Mouse (Mus musculus): ENCODE measurements around the gene Gm20403. TPM values are rescaled to one million over a fixed set of nuclear protein-coding genes. Genes with fewer than 3 reads are reported as not detected.

Gm20403 gene
- polyA plus RNA-seq, 1 experiment from 2014 or later: not detected

DNA sequence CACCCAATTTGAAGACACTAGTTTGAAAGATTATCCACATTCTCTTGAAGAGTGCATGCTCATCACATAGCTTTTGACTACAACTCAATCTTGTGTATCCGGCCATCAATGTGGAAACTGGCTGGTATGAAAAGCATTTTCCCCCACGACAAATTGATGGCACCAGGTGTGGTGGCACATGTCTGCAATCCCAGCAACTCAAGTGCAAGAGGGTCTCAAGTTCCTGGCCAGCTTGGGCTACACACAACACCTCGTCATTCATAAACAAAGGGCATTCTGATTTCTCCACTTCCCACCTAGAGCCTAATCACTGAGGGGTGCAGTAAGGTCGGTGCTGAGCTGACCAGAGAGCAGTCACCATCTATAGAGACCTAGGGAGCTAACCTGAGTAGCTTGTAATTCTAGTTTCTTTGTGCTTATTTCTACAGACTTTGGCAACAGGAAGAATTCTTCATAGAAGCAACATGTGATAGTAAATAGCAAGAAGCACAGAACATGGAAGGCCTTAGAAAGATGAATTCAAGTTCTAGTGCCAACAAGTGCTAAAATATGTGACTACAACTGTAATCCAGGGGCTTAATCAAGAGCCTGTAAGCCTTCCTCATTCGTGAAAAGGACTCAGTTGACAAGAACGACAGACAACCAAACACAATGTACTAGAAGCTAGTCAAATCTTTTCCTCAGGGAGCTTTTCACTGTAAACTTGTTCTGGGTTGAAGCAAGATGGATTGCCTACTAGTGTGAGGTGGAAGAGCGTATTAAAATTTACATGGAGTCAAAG lies 3.2 kb downstream of the Gm20403 start:
- Histone ChIP-seq H3K9me3 (replicated peaks; ENCODE audit: control insufficient read depth, low read length, poor library complexity, severe bottlenecking) (no peaks in the 10 kb centered on the region), H3K4me3 (ENCODE audit: low read depth, low read length) (no peak overlapping the region), H3K27me3 (ENCODE audit: control insufficient read depth, insufficient read depth, low read depth, low read length) (no peaks in the 10 kb centered on the region), H3K4me2 (ENCODE audit: low read length) (no peak overlapping the region), H3K27ac (ENCODE audit: low read length) (no peak overlapping the region), H3K4me1 (ENCODE audit: control insufficient read depth, insufficient read depth, low read length) (peaks cover 7% of the 10 kb centered on the region), H3K36me3 (ENCODE audit: control insufficient read depth, insufficient read depth, low read length) (no peaks in the 10 kb centered on the region), H3K9ac (ENCODE audit: low read depth, low read length) (no peak overlapping the region)
- 77% methylated on average over 7 of the region's 7 CpGs for WGBS
- no peak for ATAC-seq

GRCm38 (mm10) chr12:54981962-54982361 lies 4.4 kb downstream of the Gm20403 start:
- Histone ChIP-seq H3K27me3 (ENCODE audit: control insufficient read depth, insufficient read depth, low read depth, low read length) (no peaks in the 10 kb centered on the region), H3K4me2 (ENCODE audit: low read length) (no peak overlapping the region), H3K4me1 (ENCODE audit: control insufficient read depth, insufficient read depth, low read length) (peaks cover 7% of the 10 kb centered on the region), H3K9ac (ENCODE audit: low read depth, low read length) (no peak overlapping the region), H3K9me3 (replicated peaks; ENCODE audit: control insufficient read depth, low read length, poor library complexity, severe bottlenecking) (no peaks in the 10 kb centered on the region), H3K27ac (ENCODE audit: low read length) (no peak overlapping the region), H3K36me3 (ENCODE audit: control insufficient read depth, insufficient read depth, low read length) (no peaks in the 10 kb centered on the region), H3K4me3 (ENCODE audit: low read depth, low read length) (no peak overlapping the region)
- WGBS: 70% methylated on average over 6 of the region's 6 CpGs
- ATAC-seq: no peak

- no peaks in the 10 kb centered on the region for H3K9me3 ChIP-seq (replicated peaks; ENCODE audit: control insufficient read depth, low read length, poor library complexity, severe bottlenecking)
- no peak overlapping the region for H3K9ac ChIP-seq (ENCODE audit: low read depth, low read length)
- no peaks in the 10 kb centered on the region for H3K27me3 ChIP-seq (ENCODE audit: control insufficient read depth, insufficient read depth, low read depth, low read length)
- no peak for ATAC-seq
- 82% methylated on average over 5 of the region's 5 CpGs for WGBS
- H3K27ac ChIP-seq (ENCODE audit: low read length): no peak overlapping the region
- no peaks in the 10 kb centered on the region for H3K36me3 ChIP-seq (ENCODE audit: control insufficient read depth, insufficient read depth, low read length)
- no peak overlapping the region for H3K4me3 ChIP-seq (ENCODE audit: low read depth, low read length)
- peaks cover 7% of the 10 kb centered on the region for H3K4me1 ChIP-seq (ENCODE audit: control insufficient read depth, insufficient read depth, low read length)
- no peak overlapping the region for H3K4me2 ChIP-seq (ENCODE audit: low read length)
These were observed 5.4 kb downstream of the Gm20403 start for GRCm38 (mm10) chr12:54980939-54981338.

GRCm38 (mm10) chr12:54980532-54980931 lies 5.8 kb downstream of the Gm20403 start:
- WGBS: 71% methylated on average over 6 of the region's 6 CpGs
- H3K27ac ChIP-seq (ENCODE audit: low read length): no peak overlapping the region
- H3K9me3 ChIP-seq (replicated peaks; ENCODE audit: control insufficient read depth, low read length, poor library complexity, severe bottlenecking): no peaks in the 10 kb centered on the region
- peaks cover 7% of the 10 kb centered on the region for H3K4me1 ChIP-seq (ENCODE audit: control insufficient read depth, insufficient read depth, low read length)
- H3K9ac ChIP-seq (ENCODE audit: low read depth, low read length): no peak overlapping the region
- H3K27me3 ChIP-seq (ENCODE audit: control insufficient read depth, insufficient read depth, low read depth, low read length): no peaks in the 10 kb centered on the region
- no peak for ATAC-seq
- H3K4me3 ChIP-seq (ENCODE audit: low read depth, low read length): no peak overlapping the region
- no peak overlapping the region for H3K4me2 ChIP-seq (ENCODE audit: low read length)
- H3K36me3 ChIP-seq (ENCODE audit: control insufficient read depth, insufficient read depth, low read length): no peaks in the 10 kb centered on the region

DNA sequence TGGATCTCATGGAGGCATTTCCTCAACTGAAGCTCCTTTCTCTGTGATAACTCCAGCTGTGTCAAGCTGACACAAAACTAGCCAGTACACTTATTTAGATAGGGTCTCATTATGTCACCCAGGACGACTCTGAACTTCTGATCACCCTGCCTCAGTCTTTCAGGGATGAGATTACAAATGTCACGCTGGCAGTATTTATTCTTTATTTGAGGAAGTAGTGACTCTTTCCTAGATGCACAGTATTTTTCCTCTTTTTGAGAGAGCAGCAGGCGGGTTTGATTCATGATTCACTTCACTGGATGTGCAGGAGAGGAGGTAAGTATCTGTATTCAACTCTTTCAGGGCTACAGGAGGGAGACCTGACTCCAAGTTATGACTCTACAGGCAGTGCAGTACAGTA lies 17.3 kb downstream of the Gm20403 start:
- no peak overlapping the region for H3K4me2 ChIP-seq (ENCODE audit: low read length)
- no peak overlapping the region for H3K9ac ChIP-seq (ENCODE audit: low read depth, low read length)
- WGBS: 82% methylated on average over 3 of the region's 3 CpGs

DNA sequence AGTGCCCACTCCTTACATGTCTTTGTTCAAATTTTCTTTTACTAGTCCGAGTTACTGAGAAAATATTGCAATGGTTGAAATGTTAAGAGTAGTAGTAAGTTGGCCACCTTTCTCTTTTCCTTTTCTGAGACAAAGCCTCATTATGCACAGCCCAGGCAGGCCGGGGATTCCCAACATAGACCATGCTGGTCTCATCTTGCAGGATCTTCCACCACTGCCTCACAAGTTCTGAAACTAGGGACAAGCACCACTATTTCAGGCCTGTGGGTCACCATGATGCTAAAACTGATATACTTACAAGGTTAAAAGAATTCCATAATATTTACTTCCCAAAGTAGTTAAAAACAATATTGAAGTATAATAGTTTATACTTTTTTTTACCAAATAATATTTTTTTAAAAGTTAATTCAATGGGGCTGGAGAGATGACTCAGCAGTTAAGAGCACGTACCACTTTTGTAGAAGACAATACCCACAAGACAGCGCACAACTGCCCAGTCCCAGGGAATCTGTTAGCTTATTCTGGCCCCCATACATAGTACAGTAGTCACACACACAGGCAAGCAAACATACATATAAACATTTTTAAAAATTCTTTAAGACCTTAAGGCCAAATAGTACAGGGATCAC lies 20.7 kb downstream of the Gm20403 start:
- no peak for ATAC-seq
- H3K4me2 ChIP-seq (ENCODE audit: low read length): no peak overlapping the region

More for the DNA sequence above, 17.3 kb downstream of the Gm20403 start:
- Histone ChIP-seq H3K27ac (ENCODE audit: low read length) (no peak overlapping the region), H3K4me3 (ENCODE audit: low read depth, low read length) (no peak overlapping the region), H3K27me3 (ENCODE audit: control insufficient read depth, insufficient read depth, low read depth, low read length) (no peaks in the 10 kb centered on the region), H3K9me3 (replicated peaks; ENCODE audit: control insufficient read depth, low read length, poor library complexity, severe bottlenecking) (no peaks in the 10 kb centered on the region), H3K36me3 (ENCODE audit: control insufficient read depth, insufficient read depth, low read length) (no peaks in the 10 kb centered on the region), H3K4me1 (ENCODE audit: control insufficient read depth, insufficient read depth, low read length) (no peaks in the 10 kb centered on the region)
- no peak for ATAC-seq

DNA sequence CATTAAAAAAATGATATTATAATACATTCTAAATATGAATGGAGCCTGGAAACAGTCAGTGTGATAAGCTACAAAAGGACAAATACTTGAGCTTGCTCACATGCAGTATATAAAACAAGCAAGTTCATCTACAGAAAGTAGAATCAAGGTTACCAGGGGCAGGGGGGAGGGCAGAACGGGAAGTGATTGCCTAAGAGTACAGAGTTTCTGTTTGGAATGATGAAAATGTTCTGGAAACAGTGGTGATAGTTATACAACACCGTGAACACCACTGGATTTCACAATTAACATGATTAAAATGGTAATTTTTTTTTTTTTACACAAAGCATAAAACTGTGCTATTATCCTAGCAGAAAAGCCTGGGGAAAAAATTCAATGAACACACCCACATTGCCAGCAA lies 26.8 kb downstream of the Gm20403 start:
- Histone ChIP-seq H3K4me3 (ENCODE audit: low read depth, low read length) (no peak overlapping the region), H3K27ac (ENCODE audit: low read length) (no peak overlapping the region), H3K9ac (ENCODE audit: low read depth, low read length) (no peak overlapping the region), H3K4me1 (ENCODE audit: control insufficient read depth, insufficient read depth, low read length) (no peaks in the 10 kb centered on the region), H3K4me2 (ENCODE audit: low read length) (no peak overlapping the region), H3K9me3 (replicated peaks; ENCODE audit: control insufficient read depth, low read length, poor library complexity, severe bottlenecking) (no peaks in the 10 kb centered on the region), H3K36me3 (ENCODE audit: control insufficient read depth, insufficient read depth, low read length) (no peaks in the 10 kb centered on the region), H3K27me3 (ENCODE audit: control insufficient read depth, insufficient read depth, low read depth, low read length) (no peaks in the 10 kb centered on the region)
- no peak for ATAC-seq
- whole genome bisulfite sequencing: 71% methylated on average over 2 of the region's 2 CpGs

More for the DNA sequence above, 20.7 kb downstream of the Gm20403 start:
- Histone ChIP-seq H3K27me3 (ENCODE audit: control insufficient read depth, insufficient read depth, low read depth, low read length) (no peaks in the 10 kb centered on the region), H3K4me1 (ENCODE audit: control insufficient read depth, insufficient read depth, low read length) (no peaks in the 10 kb centered on the region), H3K9me3 (replicated peaks; ENCODE audit: control insufficient read depth, low read length, poor library complexity, severe bottlenecking) (no peaks in the 10 kb centered on the region), H3K9ac (ENCODE audit: low read depth, low read length) (no peak overlapping the region), H3K36me3 (ENCODE audit: control insufficient read depth, insufficient read depth, low read length) (no peaks in the 10 kb centered on the region), H3K4me3 (ENCODE audit: low read depth, low read length) (no peak overlapping the region), H3K27ac (ENCODE audit: low read length) (no peak overlapping the region)
- WGBS: 91% methylated on average over 4 of the region's 4 CpGs

- H3K36me3 ChIP-seq (ENCODE audit: control insufficient read depth, insufficient read depth, low read length): no peaks in the 10 kb centered on the region
- H3K9ac ChIP-seq (ENCODE audit: low read depth, low read length): no peak overlapping the region
- H3K27ac ChIP-seq (ENCODE audit: low read length): no peak overlapping the region
- H3K4me2 ChIP-seq (ENCODE audit: low read length): no peak overlapping the region
- WGBS: 90% methylated on average over 2 of the region's 2 CpGs
- no peak overlapping the region for H3K4me3 ChIP-seq (ENCODE audit: low read depth, low read length)
- ATAC-seq: no peak
- H3K4me1 ChIP-seq (ENCODE audit: control insufficient read depth, insufficient read depth, low read length): no peaks in the 10 kb centered on the region
- no peaks in the 10 kb centered on the region for H3K9me3 ChIP-seq (replicated peaks; ENCODE audit: control insufficient read depth, low read length, poor library complexity, severe bottlenecking)
- H3K27me3 ChIP-seq (ENCODE audit: control insufficient read depth, insufficient read depth, low read depth, low read length): no peaks in the 10 kb centered on the region
These were observed 29.4 kb downstream of the Gm20403 start for GRCm38 (mm10) chr12:54956974-54957373.

DNA sequence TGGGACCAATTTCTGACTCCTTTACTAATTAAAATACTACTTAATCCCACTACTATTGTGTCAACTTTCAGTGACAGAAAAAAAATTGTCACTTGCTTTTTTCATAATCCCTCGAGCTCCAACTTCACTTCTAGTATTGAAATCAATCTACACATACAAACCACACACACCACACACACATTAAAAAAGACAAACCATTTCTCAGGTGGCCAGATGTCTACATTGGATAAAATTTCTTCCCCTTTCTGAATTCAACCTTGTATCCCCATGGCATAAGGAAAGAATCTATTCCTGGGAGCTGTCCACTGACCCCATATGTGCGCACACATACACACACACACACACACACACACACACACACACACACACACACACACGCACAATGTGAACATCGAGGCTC lies 29.9 kb downstream of the Gm20403 start:
- Histone ChIP-seq H3K27me3 (ENCODE audit: control insufficient read depth, insufficient read depth, low read depth, low read length) (no peaks in the 10 kb centered on the region), H3K4me1 (ENCODE audit: control insufficient read depth, insufficient read depth, low read length) (no peaks in the 10 kb centered on the region), H3K4me2 (ENCODE audit: low read length) (no peak overlapping the region), H3K9me3 (replicated peaks; ENCODE audit: control insufficient read depth, low read length, poor library complexity, severe bottlenecking) (no peaks in the 10 kb centered on the region), H3K4me3 (ENCODE audit: low read depth, low read length) (no peak overlapping the region), H3K36me3 (ENCODE audit: control insufficient read depth, insufficient read depth, low read length) (no peaks in the 10 kb centered on the region), H3K27ac (ENCODE audit: low read length) (no peak overlapping the region), H3K9ac (ENCODE audit: low read depth, low read length) (no peak overlapping the region)
- no peak for ATAC-seq
- 92% methylated on average over 4 of the region's 4 CpGs for WGBS
